7 mouse cellular contexts compared by ENCODE assay signal in genomic region chr3:142687939-142688338, GRCm38 (mm10). TPM values are rescaled to one million over a fixed set of nuclear protein-coding genes. Genes with fewer than 3 reads are reported as not detected.
DNase-seq lines count a peak whose midpoint lies in the region; ATAC-seq and TF ChIP-seq lines count a peak whose summit lies in the region.

No protein-coding gene starts in this region.

- WGBS in lung, postnatal 0 days, result 76% methylated on average over 23 of the region's 23 CpGs
- WGBS in intestine, embryonic 14.5 days, result 61% methylated on average over 23 of the region's 23 CpGs
- WGBS in neural tube, embryonic 13.5 days, result 70% methylated on average over 23 of the region's 23 CpGs

- H3K9ac ChIP-seq in lung, postnatal 0 days (replicated peaks; ENCODE audit: low read depth), result no peak overlapping the region
- H3K9ac ChIP-seq in intestine, embryonic 14.5 days (ENCODE audit: low read length), result no peak overlapping the region
- H3K9ac ChIP-seq in neural tube, embryonic 13.5 days, result no peak overlapping the region

- TF ChIP-seq CTCF in lung, postnatal 0 days (IDR thresholded peaks at IDR 0.05), result no peak

- no peak for ATAC-seq in lung, postnatal 0 days
- ATAC-seq in common myeloid progenitor, adult 5-6 weeks (replicated peaks; ENCODE audit: low read depth, poor library complexity, severe bottlenecking), result peak; percentile 50
- no peak for ATAC-seq in intestine, embryonic 14.5 days (replicated peaks; ENCODE audit: low FRiP score, low TSS enrichment, low read depth)
- ATAC-seq in neural tube, embryonic 13.5 days (ENCODE audit: low read depth), result no peak

- TF ChIP-seq EP300 in lung, postnatal 0 days (IDR thresholded peaks at IDR 0.05), result no peak

- no peaks in the 10 kb centered on the region for H3K4me1 ChIP-seq in lung, postnatal 0 days (ENCODE audit: insufficient read depth, low read depth, low read length)
- no peaks in the 10 kb centered on the region for H3K4me1 ChIP-seq in intestine, embryonic 14.5 days (replicated peaks; ENCODE audit: control insufficient read depth, insufficient read depth, low read length)
- no peaks in the 10 kb centered on the region for H3K4me1 ChIP-seq in neural tube, embryonic 13.5 days (replicated peaks)

- no peaks in the 10 kb centered on the region for H3K27me3 ChIP-seq in lung, postnatal 0 days (replicated peaks; ENCODE audit: insufficient read depth, low read length)
- no peaks in the 10 kb centered on the region for H3K27me3 ChIP-seq in intestine, embryonic 14.5 days (replicated peaks; ENCODE audit: control insufficient read depth, insufficient read depth, low read length)
- no peaks in the 10 kb centered on the region for H3K27me3 ChIP-seq in neural tube, embryonic 13.5 days

- peak overlapping the region; percentile 40 for H3K4me2 ChIP-seq in lung, postnatal 0 days (replicated peaks; ENCODE audit: low read depth, low read length)
- H3K4me2 ChIP-seq in intestine, embryonic 14.5 days (ENCODE audit: low read length), result peak overlapping the region; percentile 30
- H3K4me2 ChIP-seq in neural tube, embryonic 13.5 days, result peak overlapping the region; percentile 30

- no peaks in the 10 kb centered on the region for H3K9me3 ChIP-seq in lung, postnatal 0 days (ENCODE audit: low read length)
- H3K9me3 ChIP-seq in intestine, embryonic 14.5 days (ENCODE audit: control insufficient read depth, low read length), result peaks cover 8% of the 10 kb centered on the region; the same call in 1 of the 2 replicates
- no peaks in the 10 kb centered on the region for H3K9me3 ChIP-seq in neural tube, embryonic 13.5 days

- peak overlapping the region; percentile 19 for H3K4me3 ChIP-seq in lung, postnatal 0 days (ENCODE audit: low read depth, low read length)
- no peak overlapping the region for H3K4me3 ChIP-seq in intestine, embryonic 14.5 days (ENCODE audit: low read depth, low read length)
- no peak overlapping the region for H3K4me3 ChIP-seq in neural tube, embryonic 13.5 days

- DNase-seq in lung, postnatal 0 days (ENCODE audit: low spot score), result no peak
- no peak for DNase-seq in lung, postnatal 4 days
- no peak for DNase-seq in intestine, embryonic 14.5 days (ENCODE audit: low spot score)
- DNase-seq in adrenal gland, adult 2 months, result no peak
- DNase-seq in gastrocnemius, adult 18-20 months (ENCODE audit: low spot score), result no peak

- no peaks in the 10 kb centered on the region for H3K36me3 ChIP-seq in lung, postnatal 0 days (ENCODE audit: insufficient read depth, low read length)
- H3K36me3 ChIP-seq in intestine, embryonic 14.5 days (ENCODE audit: control insufficient read depth, insufficient read depth, low read length), result no peaks in the 10 kb centered on the region
- no peaks in the 10 kb centered on the region for H3K36me3 ChIP-seq in neural tube, embryonic 13.5 days

- no peak overlapping the region for H3K27ac ChIP-seq in lung, postnatal 0 days (ENCODE audit: low read length)
- no peak overlapping the region for H3K27ac ChIP-seq in intestine, embryonic 14.5 days (ENCODE audit: low read depth)
- no peak overlapping the region for H3K27ac ChIP-seq in neural tube, embryonic 13.5 days (replicated peaks)

RNA-seq across cellular contexts. Expression of gene Kyat3, which starts 12.9 kb away (rescaled TPM):
- 4.6 and 5.7 TPM in 2 replicates for polyA plus RNA-seq in lung, postnatal 0 days (2015; fragmentation: Nextera tagmentation; extraction: Ambion mirVana)
- total RNA-seq in common myeloid progenitor, adult 5-6 weeks (2017), result 16.5 and 18.5 TPM in 2 replicates
- 19.3 and 20.5 TPM in 2 replicates for polyA plus RNA-seq in intestine, embryonic 14.5 days (2014; fragmentation: Nextera tagmentation; extraction: Ambion mirVana)
- 6.5 and 7.6 TPM in 2 replicates for polyA plus RNA-seq in neural tube, embryonic 13.5 days (2015; fragmentation: Nextera tagmentation; extraction: Ambion mirVana)
- 10 to 100 TPM; 30.7 to 36.2 TPM for total RNA-seq in adrenal gland, adult 2 months (2021)
- polyA plus RNA-seq in adrenal gland, adult 2 months (2012; rRNA removed), result 1.5 and 2.5 TPM in 2 replicates
- total RNA-seq in gastrocnemius, adult 18-20 months (2021), result 10 to 100 TPM; 10.4 to 10.6 TPM
